Mouse (Mus musculus) E14TG2a.4 (cell line): ENCODE measurements around the gene A530084C06Rik.

ENCODE experiments used
- CTCF ChIP-seq: conservative IDR thresholded peaks from 2 replicates; pipeline ENCODE4 v1.5.1; 2014; ENCODE audit warnings: low read length
- NANOG ChIP-seq: IDR thresholded peaks from 2 replicates; pipeline ENCODE4 v1.6.1; 2014; ENCODE audit warnings: borderline replicate concordance, low read length, mixed read lengths
- POU5F1 ChIP-seq: IDR thresholded peaks from 2 replicates; pipeline ENCODE4 v1.6.1; 2014; ENCODE audit warnings: low read length, borderline replicate concordance

- TF ChIP-seq CTCF (no peak), POU5F1 (no peak), NANOG (no peak)
These were observed 17.6 kb upstream of the A530084C06Rik start for GRCm38 (mm10) chr13:31576696-31577095.
